Mouse (Mus musculus) kidney, embryonic 15.5 days (tissue): Measurements from ENCODE around the gene Mturn. TPM values are rescaled to one million over a fixed set of nuclear protein-coding genes. Genes with fewer than 3 reads are reported as not detected.
A peak's percentile ranks its signal among the peaks of the same experiment; 100 is the strongest.

Experiments
- ATAC-seq: fragments of 200-750 bp; cut with Nextera tagmentation; replicated peaks from 2 replicates; pipeline ENCODE4 v1.8.0; 2017; ENCODE audit warnings: moderate TSS enrichment; ENCODE audit not compliant: low FRiP score
- H3K27ac ChIP-seq: fragments of 300-500 bp; sonication (generic); 2 replicates; pipeline ENCODE4 v1.5.1; 2015; ENCODE audit warnings: mild to moderate bottlenecking, inconsistent platforms
- H3K27me3 ChIP-seq: fragments of 300-500 bp; sonication (generic); 2 replicates; pipeline ENCODE4 v1.6.1; 2015; ENCODE audit warnings: inconsistent platforms
- H3K36me3 ChIP-seq: fragments of 300-500 bp; sonication (generic); 2 replicates; pipeline ENCODE4 v1.6.1; 2015; ENCODE audit warnings: inconsistent platforms
- H3K4me1 ChIP-seq: fragments of 300-500 bp; sonication (generic); 2 replicates; pipeline ENCODE4 v1.6.1; 2015; ENCODE audit warnings: inconsistent platforms
- H3K4me2 ChIP-seq: fragments of 300-500 bp; sonication (generic); 2 replicates; pipeline ENCODE4 v1.6.1; 2015; ENCODE audit warnings: moderate library complexity, mild to moderate bottlenecking, inconsistent platforms
- H3K4me3 ChIP-seq: fragments of 300-500 bp; sonication (generic); replicated peaks from 2 replicates; pipeline ENCODE4 v1.5.1; 2015; ENCODE audit warnings: mild to moderate bottlenecking, inconsistent platforms
- H3K9ac ChIP-seq: fragments of 300-500 bp; sonication (generic); 2 replicates; pipeline ENCODE4 v1.6.1; 2015; ENCODE audit warnings: mild to moderate bottlenecking, inconsistent platforms
- H3K9me3 ChIP-seq: fragments of 300-500 bp; sonication (generic); replicated peaks from 2 replicates; pipeline ENCODE4 v1.6.1; 2016; ENCODE audit warnings: inconsistent platforms
- WGBS: fragments of 180-500 bp; shearing (Covaris S2); methylation state at CpG from one replicate; pipeline ENCODE4 v1.1.7; 2015; ENCODE audit warnings: mixed read lengths; 5-methylcytosine and 5-hydroxymethylcytosine counted together
- polyA plus RNA-seq: library from polyadenylated mRNA; unstranded; fragments of >200 nt; fragmentation: Nextera tagmentation; extraction: Ambion mirVana; gene quantifications from 2 replicates; pipeline ENCODE4 v1.2.1, GENCODE M21; 2015

The Mturn gene
- polyA plus RNA-seq, 1 experiment from 2014 or later, result 6.9 TPM

DNA sequence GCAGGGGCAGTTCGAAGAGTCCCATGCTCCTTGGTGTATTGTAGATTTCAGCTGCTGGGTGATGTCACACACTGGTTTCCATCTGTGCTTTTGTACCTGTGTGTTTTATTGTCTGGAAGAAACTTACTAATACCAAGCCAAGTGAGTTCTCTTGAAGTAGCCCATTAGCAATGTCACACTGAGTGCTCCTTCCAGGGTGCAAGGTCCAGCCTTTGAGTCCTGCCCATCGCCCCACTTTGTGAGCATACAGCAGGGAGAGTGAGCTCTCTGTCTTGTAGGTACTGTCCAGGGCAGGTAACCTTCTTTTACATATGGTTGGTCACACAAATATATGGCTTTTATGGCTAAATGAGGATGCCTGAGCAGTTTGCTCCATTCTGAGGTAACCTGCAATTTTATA lies 19.1 kb downstream of the Mturn start:
- Histone ChIP-seq H3K27me3 (peaks cover 49% of the 10 kb centered on the region), H3K27ac (no peak overlapping the region)

GRCm38 (mm10) chr6:54701901-54702300 lies 20.5 kb downstream of the Mturn start:
- no peaks in the 10 kb centered on the region for H3K9me3 ChIP-seq
- H3K4me1 ChIP-seq, result peaks cover 32% of the 10 kb centered on the region
- no peak overlapping the region for H3K27ac ChIP-seq
- ATAC-seq, result no peak
- no peak overlapping the region for H3K9ac ChIP-seq
- H3K4me2 ChIP-seq, result no peak overlapping the region
- 77% methylated on average over 9 of the region's 9 CpGs for WGBS
- no peak overlapping the region for H3K4me3 ChIP-seq
- no peaks in the 10 kb centered on the region for H3K36me3 ChIP-seq
- peaks cover 49% of the 10 kb centered on the region for H3K27me3 ChIP-seq

More for the DNA sequence above, 19.1 kb downstream of the Mturn start:
- Histone ChIP-seq H3K9ac (no peak overlapping the region), H3K4me2 (no peak overlapping the region), H3K9me3 (no peaks in the 10 kb centered on the region), H3K4me3 (no peak overlapping the region), H3K4me1 (peaks cover 28% of the 10 kb centered on the region), H3K36me3 (no peaks in the 10 kb centered on the region)
- no peak for ATAC-seq
- 88% methylated on average over 2 of the region's 2 CpGs for WGBS

GRCm38 (mm10) chr6:54703633-54704538 lies 22.5 kb downstream of the Mturn start:
- H3K36me3 ChIP-seq, result no peaks in the 10 kb centered on the region
- no peak overlapping the region for H3K4me3 ChIP-seq
- H3K27me3 ChIP-seq, result peaks cover 49% of the 10 kb centered on the region
- no peak overlapping the region for H3K4me2 ChIP-seq
- H3K9me3 ChIP-seq, result no peaks in the 10 kb centered on the region
- ATAC-seq, result no peak
- no peak overlapping the region for H3K27ac ChIP-seq
- 19% methylated on average over 14 of the region's 14 CpGs for WGBS
- H3K4me1 ChIP-seq, result peaks cover 28% of the 10 kb centered on the region
- no peak overlapping the region for H3K9ac ChIP-seq

GRCm38 (mm10) chr6:54704539-54704845 lies 23.1 kb downstream of the Mturn start:
- no peak for ATAC-seq
- no peak overlapping the region for H3K4me3 ChIP-seq
- H3K36me3 ChIP-seq, result no peaks in the 10 kb centered on the region
- H3K9ac ChIP-seq, result no peak overlapping the region
- H3K27me3 ChIP-seq, result peaks cover 49% of the 10 kb centered on the region
- H3K27ac ChIP-seq, result no peak overlapping the region
- 31% methylated on average over 6 of the region's 6 CpGs for WGBS
- H3K4me1 ChIP-seq, result peaks cover 25% of the 10 kb centered on the region
- no peaks in the 10 kb centered on the region for H3K9me3 ChIP-seq
- no peak overlapping the region for H3K4me2 ChIP-seq

DNA sequence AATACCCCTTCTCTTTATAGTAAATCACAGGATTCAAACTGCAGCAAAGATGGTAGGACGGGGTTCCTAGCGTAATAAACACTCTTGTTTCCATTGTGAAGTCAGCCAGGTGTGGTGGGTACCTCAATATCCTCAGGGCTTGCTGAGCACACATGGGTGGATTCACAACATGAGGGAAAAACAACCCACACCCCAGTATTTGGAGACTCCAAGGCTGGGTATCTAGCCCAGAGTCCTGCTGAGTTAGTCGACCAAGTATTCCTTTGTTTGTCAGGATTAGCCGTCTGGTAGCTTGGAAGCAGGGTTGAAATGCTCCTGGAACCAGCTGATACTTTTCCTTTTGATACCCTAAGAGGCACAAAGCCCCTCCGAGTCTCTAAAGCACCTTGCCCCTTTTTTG lies 23.4 kb downstream of the Mturn start:
- H3K9me3 ChIP-seq, result no peaks in the 10 kb centered on the region
- peaks cover 23% of the 10 kb centered on the region for H3K4me1 ChIP-seq
- no peaks in the 10 kb centered on the region for H3K36me3 ChIP-seq
- ATAC-seq, result no peak
- peaks cover 49% of the 10 kb centered on the region for H3K27me3 ChIP-seq
- no peak overlapping the region for H3K27ac ChIP-seq
- H3K9ac ChIP-seq, result no peak overlapping the region
- WGBS, result 34% methylated on average over 5 of the region's 5 CpGs
- no peak overlapping the region for H3K4me3 ChIP-seq
- H3K4me2 ChIP-seq, result no peak overlapping the region

DNA sequence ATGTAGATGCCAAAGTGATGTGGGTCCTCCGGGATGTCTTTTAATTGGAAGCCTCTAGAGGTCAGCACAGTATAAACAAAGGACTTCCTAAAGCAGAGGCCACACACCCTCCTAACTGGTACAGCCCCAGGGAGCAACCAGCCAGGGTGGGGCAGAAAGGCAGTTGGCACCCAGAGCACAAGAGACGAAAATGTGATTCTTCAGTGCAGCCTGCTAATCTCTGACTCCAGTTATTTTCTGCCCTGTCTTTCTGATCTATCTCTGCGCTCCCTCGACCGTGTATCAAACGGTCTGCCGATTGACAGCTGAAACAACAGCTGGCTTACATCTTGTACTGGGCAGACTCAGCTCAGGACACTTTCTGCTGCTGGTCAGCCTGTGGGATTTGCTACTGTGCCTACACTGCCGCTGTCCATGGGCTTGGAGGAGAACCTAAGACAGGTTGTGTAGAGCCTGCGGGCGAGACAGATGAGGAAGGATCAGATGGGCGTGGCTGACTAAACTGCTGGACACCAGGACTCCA lies 24.0 kb downstream of the Mturn start:
- H3K4me3 ChIP-seq, result peak overlapping the region; percentile 22
- H3K27ac ChIP-seq, result no peak overlapping the region
- peak overlapping the region; percentile 54 for H3K4me2 ChIP-seq
- H3K4me1 ChIP-seq, result peaks cover 20% of the 10 kb centered on the region
- 0 out of 2 replicates have a peak overlapping the region, but pooled peaks have one; percentile 7 for H3K9ac ChIP-seq
- WGBS, result 15% methylated on average over 11 of the region's 11 CpGs
- H3K36me3 ChIP-seq, result no peaks in the 10 kb centered on the region
- peak; percentile 84 for ATAC-seq
- 0 out of 2 replicates have a peak, but pooled peaks cover 2% of the 10 kb centered on the region for H3K9me3 ChIP-seq
- H3K27me3 ChIP-seq, result peaks cover 46% of the 10 kb centered on the region

- no peaks in the 10 kb centered on the region for H3K36me3 ChIP-seq
- 0 out of 2 replicates have a peak, but pooled peaks cover 5% of the 10 kb centered on the region for H3K9me3 ChIP-seq
- ATAC-seq, result no peak
- WGBS, result 70% methylated on average over 2 of the region's 2 CpGs
- no peak overlapping the region for H3K27ac ChIP-seq
- 0 out of 2 replicates have a peak overlapping the region, but pooled peaks have one; percentile 54 for H3K4me2 ChIP-seq
- peaks cover 39% of the 10 kb centered on the region for H3K27me3 ChIP-seq
- no peak overlapping the region for H3K9ac ChIP-seq
- no peak overlapping the region for H3K4me3 ChIP-seq
- peaks cover 20% of the 10 kb centered on the region for H3K4me1 ChIP-seq
Measured at GRCm38 (mm10) chr6:54706099-54706498, 24.7 kb downstream of the Mturn start.

GRCm38 (mm10) chr6:54706611-54707172 lies 25.3 kb downstream of the Mturn start:
- no peak for ATAC-seq
- Histone ChIP-seq H3K4me1 (peaks cover 20% of the 10 kb centered on the region), H3K4me3 (no peak overlapping the region), H3K36me3 (no peaks in the 10 kb centered on the region), H3K27me3 (peaks cover 33% of the 10 kb centered on the region), H3K9ac (no peak overlapping the region), H3K4me2 (no peak overlapping the region), H3K27ac (no peak overlapping the region), H3K9me3 (0 out of 2 replicates have a peak, but pooled peaks cover 5% of the 10 kb centered on the region)
- 87% methylated on average over 3 of the region's 3 CpGs for WGBS

DNA sequence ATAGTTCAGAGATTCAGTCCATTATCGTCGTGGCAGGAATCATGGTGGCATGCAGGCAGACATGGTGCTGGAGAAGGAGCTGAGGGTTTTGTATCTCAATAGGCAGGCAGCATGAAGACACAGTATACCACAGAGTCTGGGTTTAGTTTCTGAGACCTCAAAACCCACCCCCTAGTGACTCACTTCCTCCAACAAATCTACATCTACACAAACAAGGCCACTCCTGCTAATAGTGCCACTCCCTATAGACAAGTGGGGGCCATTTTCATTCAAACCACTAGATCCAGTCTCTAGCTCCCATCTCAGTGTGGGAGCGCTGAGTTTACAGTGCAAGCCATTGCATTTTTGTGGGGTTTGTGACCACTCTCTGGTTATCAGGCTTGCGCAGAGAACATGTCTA lies 27.2 kb downstream of the Mturn start:
- H3K4me1 ChIP-seq, result peaks cover 20% of the 10 kb centered on the region
- no peak for ATAC-seq
- 98% methylated on average over 4 of the region's 4 CpGs for WGBS

DNA sequence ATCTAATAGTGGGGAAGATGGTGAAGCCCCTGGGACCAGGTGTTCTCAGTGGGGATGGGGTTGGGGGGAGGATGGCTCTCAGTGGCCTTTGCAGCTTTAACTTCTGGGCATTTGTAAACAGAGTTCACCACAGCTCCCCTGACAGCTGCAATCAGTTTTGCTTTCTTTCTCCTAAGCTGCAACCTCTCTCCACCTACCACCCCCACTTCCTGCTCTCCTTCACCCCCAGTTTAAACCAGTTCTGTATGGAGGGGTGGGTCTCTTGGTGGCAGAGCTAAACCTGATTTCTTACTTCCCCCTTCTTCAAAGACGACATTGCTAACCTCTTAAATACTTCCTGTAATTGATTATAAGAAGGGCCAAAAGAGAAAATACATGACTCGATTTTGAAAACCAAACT lies 34.3 kb downstream of the Mturn start:
- Histone ChIP-seq H3K4me1 (0 out of 2 replicates have a peak, but pooled peaks cover 4% of the 10 kb centered on the region), H3K27me3 (no peaks in the 10 kb centered on the region), H3K27ac (no peak overlapping the region), H3K9ac (no peak overlapping the region), H3K4me3 (no peak overlapping the region), H3K9me3 (0 out of 2 replicates have a peak, but pooled peaks cover under 1% of the 10 kb centered on the region), H3K4me2 (no peak overlapping the region), H3K36me3 (no peaks in the 10 kb centered on the region)
- no peak for ATAC-seq
- 31% methylated on average over 2 of the region's 2 CpGs for WGBS

More for the DNA sequence above, 27.2 kb downstream of the Mturn start:
- H3K27ac ChIP-seq, result no peak overlapping the region
- no peaks in the 10 kb centered on the region for H3K36me3 ChIP-seq
- 0 out of 2 replicates have a peak, but pooled peaks cover 5% of the 10 kb centered on the region for H3K9me3 ChIP-seq
- no peak overlapping the region for H3K4me3 ChIP-seq
- H3K4me2 ChIP-seq, result no peak overlapping the region
- peaks cover 14% of the 10 kb centered on the region for H3K27me3 ChIP-seq
- no peak overlapping the region for H3K9ac ChIP-seq

GRCm38 (mm10) chr6:54718779-54719685 lies 37.6 kb downstream of the Mturn start:
- no peak overlapping the region for H3K4me2 ChIP-seq
- H3K4me1 ChIP-seq, result 0 out of 2 replicates have a peak, but pooled peaks cover 4% of the 10 kb centered on the region
- no peaks in the 10 kb centered on the region for H3K27me3 ChIP-seq
- H3K27ac ChIP-seq, result no peak overlapping the region
- no peak overlapping the region for H3K9ac ChIP-seq
- ATAC-seq, result 0 out of 2 replicates have a peak, but pooled peaks have one; percentile 33
- WGBS, result 79% methylated on average over 15 of the region's 15 CpGs
- no peaks in the 10 kb centered on the region for H3K9me3 ChIP-seq
- no peaks in the 10 kb centered on the region for H3K36me3 ChIP-seq
- no peak overlapping the region for H3K4me3 ChIP-seq
